Mouse (Mus musculus) embryonic fibroblast, embryonic 13.5 days (primary cell): ENCODE results near the gene Vmn1r85.

Source experiments
- CTCF ChIP-seq: IDR thresholded peaks from 2 replicates; pipeline ENCODE4 v1.5.1; 2011; ENCODE audit warnings: mild to moderate bottlenecking, control low read depth, low read length, moderate library complexity, borderline replicate concordance; ENCODE audit not compliant: insufficient read depth
- POLR2A ChIP-seq: IDR thresholded peaks from 2 replicates; pipeline ENCODE4 v1.6.1; 2011; ENCODE audit warnings: low read depth, mild to moderate bottlenecking, control low read depth, low read length, moderate library complexity

DNA sequence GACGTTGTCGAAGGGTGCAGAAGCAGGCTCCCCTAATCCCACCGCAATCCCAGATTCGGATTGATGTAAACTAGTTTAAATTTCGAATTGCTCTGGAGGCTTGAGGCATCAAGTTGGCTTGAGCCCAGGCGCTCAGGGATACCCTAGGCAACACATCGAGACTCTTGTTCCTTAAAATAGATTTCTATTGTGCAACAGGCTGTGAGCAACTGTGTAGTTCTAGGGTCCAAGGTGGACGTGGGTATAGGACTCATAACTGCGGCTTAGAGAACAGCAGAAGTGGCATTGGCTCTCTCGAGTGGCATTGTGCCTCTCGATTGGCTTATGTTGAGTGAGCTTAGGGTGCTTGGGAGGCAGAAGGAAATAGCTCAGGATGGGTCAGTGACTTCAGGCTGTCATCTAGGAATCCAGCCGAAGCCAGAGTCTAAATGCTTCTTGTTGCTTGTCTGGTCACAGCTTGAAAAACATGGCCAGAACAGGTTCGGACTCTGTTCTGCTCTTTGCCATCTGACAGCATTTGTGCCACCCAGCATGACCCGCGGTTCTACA, 56.3 kb downstream of the Vmn1r85 start:
- no peak for TF ChIP-seq CTCF
- TF ChIP-seq POLR2A, result peak; percentile 37; the same call in 1 of the 2 replicates
